Mouse (Mus musculus) limb, embryonic 14.5 days (tissue): ENCODE measurements around the gene Phldb1. TPM values are rescaled to one million over a fixed set of nuclear protein-coding genes. Genes with fewer than 3 reads are reported as not detected.

ENCODE experiments used
- ATAC-seq: fragments of 200-750 bp; cut with Nextera tagmentation; 2 replicates; pipeline ENCODE4 v1.8.0; 2017; ENCODE audit warnings: low read depth, moderate number of reproducible peaks, moderate TSS enrichment; ENCODE audit not compliant: low FRiP score
- DNase-seq: peaks from one replicate; pipeline ENCODE4 v3.0.0-alpha.2; 2015; ENCODE audit warnings: low spot score
- H3K27ac ChIP-seq: fragments of 300-500 bp; sonication (generic); replicated peaks from 2 replicates; pipeline ENCODE4 v1.5.1; 2014; ENCODE audit warnings: low read depth, mild to moderate bottlenecking, low read length, moderate library complexity, mixed read lengths
- H3K27me3 ChIP-seq: fragments of 300-500 bp; sonication (generic); 2 replicates; pipeline ENCODE4 v1.6.1; 2014; ENCODE audit warnings: low read length, mixed read lengths; ENCODE audit not compliant: control insufficient read depth, insufficient read depth
- H3K36me3 ChIP-seq: fragments of 300-500 bp; sonication (generic); 2 replicates; pipeline ENCODE4 v1.6.1; 2014; ENCODE audit warnings: mild to moderate bottlenecking, low read length, moderate library complexity, mixed read lengths; ENCODE audit not compliant: control insufficient read depth, insufficient read depth
- H3K4me1 ChIP-seq: fragments of 300-500 bp; sonication (generic); 2 replicates; pipeline ENCODE4 v1.6.1; 2014; ENCODE audit warnings: antibody characterized with exemption, low read length, mixed read lengths; ENCODE audit not compliant: control insufficient read depth, insufficient read depth
- H3K4me2 ChIP-seq: fragments of 300-500 bp; sonication (generic); replicated peaks from 2 replicates; pipeline ENCODE4 v1.6.1; 2014; ENCODE audit warnings: low read depth, mild to moderate bottlenecking, low read length, moderate library complexity; ENCODE audit not compliant: severe bottlenecking
- H3K4me3 ChIP-seq: fragments of 300-500 bp; sonication (generic); replicated peaks from 2 replicates; pipeline ENCODE4 v1.5.1; 2014; ENCODE audit warnings: low read length
- H3K9ac ChIP-seq: fragments of 300-500 bp; sonication (generic); 2 replicates; pipeline ENCODE4 v1.6.1; 2014; ENCODE audit warnings: mild to moderate bottlenecking, low read depth, low read length, moderate library complexity; ENCODE audit not compliant: severe bottlenecking
- H3K9me3 ChIP-seq: fragments of 300-500 bp; sonication (generic); 2 replicates; pipeline ENCODE4 v1.6.1; 2016; ENCODE audit warnings: low read length; ENCODE audit not compliant: control insufficient read depth
- POLR2A ChIP-seq: fragments of 200-500 bp; IDR thresholded peaks from 2 replicates; pipeline ENCODE4 v1.8.0; 2012; ENCODE audit warnings: inconsistent platforms, mild to moderate bottlenecking, moderate library complexity, borderline replicate concordance; ENCODE audit not compliant: insufficient read depth, insufficient read length; ENCODE audit errors: extremely low read depth
- WGBS: fragments of 180-500 bp; shearing (Covaris S2); extraction: QIAGEN DNeasy Blood & Tissue Kit; methylation state at CpG from one replicate; pipeline ENCODE4 v1.1.7; 2014; 5-methylcytosine and 5-hydroxymethylcytosine counted together
- polyA plus RNA-seq, 2 experiments: library from polyadenylated mRNA; depleted of rRNA in 1 of 2; stranded (reverse) in 1 of 2; unstranded in 1 of 2; fragments of >200 nt; fragmentation: Nextera tagmentation in 1 of 2; extraction: Ambion mirVana in 1 of 2; gene quantifications; 2 replicates each; pipeline versions ENCODE4 v1.2.1 to v1.2.3; 2012 to 2014

Gene Phldb1
- polyA plus RNA-seq, 2 experiments, result 36.5 to 85.6 TPM

DNA sequence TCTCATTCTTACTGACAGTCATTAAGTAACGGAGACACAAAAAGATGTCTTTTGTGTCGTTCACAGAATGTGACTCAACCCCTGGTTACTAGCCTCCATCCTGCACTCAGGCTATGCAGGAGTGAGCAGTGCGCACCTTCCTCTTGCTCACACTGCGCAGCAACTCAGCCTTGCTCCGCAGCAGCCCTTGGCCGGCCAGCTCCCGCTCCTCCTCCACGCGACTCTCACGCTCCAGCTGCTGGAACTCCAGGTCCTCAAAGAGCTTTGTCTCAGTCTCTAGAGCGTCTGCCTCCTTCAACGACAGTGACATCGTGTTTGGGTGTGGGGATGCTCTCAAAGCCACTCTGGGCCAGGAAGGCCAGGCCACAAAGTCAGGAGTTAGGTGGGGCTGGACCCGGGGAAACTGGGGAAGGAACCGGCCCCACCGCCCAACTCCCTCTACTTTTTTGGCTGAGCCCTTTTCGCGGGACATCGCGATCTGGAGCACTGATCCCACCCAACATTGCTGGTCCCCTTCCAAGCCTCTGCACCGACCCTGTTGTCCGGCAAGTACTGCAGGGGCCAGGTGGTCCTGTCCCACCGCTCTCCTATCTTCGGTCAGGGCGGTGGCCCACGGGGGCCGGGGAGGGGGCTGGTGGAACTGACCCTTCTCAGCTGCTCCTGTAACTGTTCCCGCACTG is 27.1 kb downstream of the Phldb1 start:
- peak overlapping the region; percentile 79 for H3K4me2 ChIP-seq
- H3K4me1 ChIP-seq, result peaks cover 16% of the 10 kb centered on the region
- no peaks in the 10 kb centered on the region for H3K27me3 ChIP-seq
- H3K36me3 ChIP-seq, result peaks cover 74% of the 10 kb centered on the region
- 21% methylated on average over 28 of the region's 28 CpGs for WGBS
- H3K4me3 ChIP-seq, result peak overlapping the region; percentile 37
- ATAC-seq (peak; percentile 50), DNase-seq (no peak)
- no peaks in the 10 kb centered on the region for H3K9me3 ChIP-seq
- H3K9ac ChIP-seq, result peak overlapping the region; percentile 55
- H3K27ac ChIP-seq, result peak overlapping the region; percentile 64
- TF ChIP-seq POLR2A, result no peak

DNA sequence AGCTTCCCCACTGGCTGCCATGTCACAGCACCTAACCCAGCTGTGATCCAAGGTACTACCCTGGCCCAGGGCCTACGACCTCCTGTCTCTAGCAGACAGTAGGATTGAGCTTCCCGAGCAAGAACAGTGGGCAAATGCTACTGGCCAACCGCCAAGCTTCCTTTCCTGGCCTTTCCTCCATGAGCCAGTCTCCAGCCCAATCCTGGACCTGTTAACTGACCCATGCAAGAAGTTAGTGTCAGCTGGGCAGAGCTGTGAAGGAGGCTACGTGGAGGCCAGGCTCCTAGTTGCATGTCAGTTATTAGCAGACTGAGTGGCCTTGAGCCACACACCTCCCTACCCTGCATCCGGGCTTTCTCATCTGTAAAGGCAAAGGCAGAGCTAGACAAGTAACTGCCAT is 35.3 kb downstream of the Phldb1 start:
- H3K4me3 ChIP-seq, result no peak overlapping the region
- no peak overlapping the region for H3K9ac ChIP-seq
- H3K4me1 ChIP-seq, result no peaks in the 10 kb centered on the region
- no peaks in the 10 kb centered on the region for H3K9me3 ChIP-seq
- ATAC-seq, result no peak
- TF ChIP-seq POLR2A, result no peak
- no peak for DNase-seq
- peaks cover 91% of the 10 kb centered on the region for H3K36me3 ChIP-seq
- no peak overlapping the region for H3K27ac ChIP-seq
- WGBS, result 97% methylated on average over 5 of the region's 5 CpGs
- H3K4me2 ChIP-seq, result no peak overlapping the region
- no peaks in the 10 kb centered on the region for H3K27me3 ChIP-seq

DNA sequence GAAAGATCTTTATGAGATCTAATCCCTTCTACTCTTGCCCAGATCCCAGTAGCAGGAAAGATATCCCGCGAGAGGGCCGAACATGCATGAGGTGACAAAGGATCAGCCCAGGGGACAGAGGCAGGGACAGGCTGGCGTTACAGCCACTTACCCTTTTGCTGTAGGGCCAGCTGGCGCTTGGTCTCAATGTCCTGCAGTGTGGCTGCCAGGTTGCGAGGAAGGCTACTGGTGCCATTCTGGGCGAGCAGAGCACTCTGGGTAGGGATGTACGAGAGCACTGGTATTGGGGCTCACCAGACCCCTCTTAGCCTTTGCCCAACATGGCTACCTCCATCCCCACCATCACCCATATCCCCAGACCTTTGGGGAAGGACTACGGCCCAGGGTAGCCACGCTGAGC is 35.8 kb downstream of the Phldb1 start:
- ATAC-seq (no peak), DNase-seq (no peak)
- Histone ChIP-seq H3K36me3 (peaks cover 91% of the 10 kb centered on the region), H3K4me1 (no peaks in the 10 kb centered on the region), H3K27me3 (no peaks in the 10 kb centered on the region), H3K9ac (no peak overlapping the region), H3K9me3 (no peaks in the 10 kb centered on the region), H3K27ac (no peak overlapping the region), H3K4me3 (no peak overlapping the region), H3K4me2 (no peak overlapping the region)
- WGBS, result 86% methylated on average over 10 of the region's 10 CpGs
- no peak for TF ChIP-seq POLR2A

DNA sequence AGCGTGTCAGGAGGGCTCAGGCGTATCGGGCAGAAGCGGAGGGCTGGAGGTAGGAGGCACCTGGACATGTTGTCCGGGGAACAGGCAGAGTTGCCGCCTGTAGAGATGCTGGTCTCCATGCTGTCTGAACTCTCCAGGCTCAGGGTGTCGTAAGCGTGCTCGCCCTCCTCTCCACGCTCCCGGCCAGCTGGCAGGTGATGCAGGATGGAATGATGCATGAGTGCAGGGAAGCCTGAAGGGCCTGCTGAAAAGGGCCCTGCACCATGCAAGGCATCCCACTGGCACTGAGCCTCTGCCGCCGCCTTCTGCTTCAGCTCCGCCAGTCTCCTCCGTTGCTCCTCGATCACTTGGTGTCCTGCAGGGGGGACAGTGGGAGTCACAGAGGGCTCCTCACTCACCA is 37.1 kb downstream of the Phldb1 start:
- ATAC-seq (no peak), DNase-seq (no peak)
- Histone ChIP-seq H3K4me1 (no peaks in the 10 kb centered on the region), H3K9me3 (no peaks in the 10 kb centered on the region), H3K27ac (no peak overlapping the region; the same call in 1 of the 2 replicates), H3K9ac (no peak overlapping the region), H3K4me2 (no peak overlapping the region), H3K4me3 (no peak overlapping the region), H3K27me3 (no peaks in the 10 kb centered on the region), H3K36me3 (peaks cover 96% of the 10 kb centered on the region)
- 94% methylated on average over 16 of the region's 16 CpGs for WGBS
- no peak for TF ChIP-seq POLR2A

DNA sequence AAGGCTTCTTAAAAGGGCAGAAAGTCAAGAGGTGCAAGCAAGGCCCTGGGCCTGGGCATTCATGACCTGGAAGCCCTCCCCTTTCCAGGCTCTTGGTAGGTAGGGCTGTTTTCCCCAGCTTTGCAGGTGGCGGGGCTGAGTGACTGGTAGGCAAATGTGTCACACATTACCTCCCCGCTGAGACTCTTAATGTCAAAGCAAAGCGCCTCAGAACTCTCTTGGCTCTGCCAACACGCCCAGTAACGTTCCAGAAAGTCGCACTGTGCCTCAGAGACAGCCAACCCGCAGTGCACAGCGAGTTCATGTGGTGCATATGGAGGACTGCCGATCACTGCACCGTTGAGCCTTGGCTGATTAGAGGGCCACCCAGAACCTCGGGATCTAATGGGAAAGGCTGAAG is 41.9 kb downstream of the Phldb1 start:
- Histone ChIP-seq H3K9ac (no peak overlapping the region), H3K4me2 (no peak overlapping the region), H3K9me3 (no peaks in the 10 kb centered on the region), H3K4me1 (no peaks in the 10 kb centered on the region), H3K36me3 (peaks cover 88% of the 10 kb centered on the region), H3K27ac (no peak overlapping the region), H3K4me3 (no peak overlapping the region), H3K27me3 (no peaks in the 10 kb centered on the region)
- WGBS, result 76% methylated on average over 11 of the region's 11 CpGs
- DNase-seq (no peak), ATAC-seq (no peak)
- no peak for TF ChIP-seq POLR2A
